Mouse (Mus musculus): ENCODE data around the gene Mrps35. TPM values are rescaled to one million over a fixed set of nuclear protein-coding genes. Genes with fewer than 3 reads are reported as not detected.

Mrps35 gene
- polyA plus RNA-seq (2014; fragmentation: Nextera tagmentation; extraction: Ambion mirVana), result 88.1 and 97.8 TPM in 2 replicates

DNA sequence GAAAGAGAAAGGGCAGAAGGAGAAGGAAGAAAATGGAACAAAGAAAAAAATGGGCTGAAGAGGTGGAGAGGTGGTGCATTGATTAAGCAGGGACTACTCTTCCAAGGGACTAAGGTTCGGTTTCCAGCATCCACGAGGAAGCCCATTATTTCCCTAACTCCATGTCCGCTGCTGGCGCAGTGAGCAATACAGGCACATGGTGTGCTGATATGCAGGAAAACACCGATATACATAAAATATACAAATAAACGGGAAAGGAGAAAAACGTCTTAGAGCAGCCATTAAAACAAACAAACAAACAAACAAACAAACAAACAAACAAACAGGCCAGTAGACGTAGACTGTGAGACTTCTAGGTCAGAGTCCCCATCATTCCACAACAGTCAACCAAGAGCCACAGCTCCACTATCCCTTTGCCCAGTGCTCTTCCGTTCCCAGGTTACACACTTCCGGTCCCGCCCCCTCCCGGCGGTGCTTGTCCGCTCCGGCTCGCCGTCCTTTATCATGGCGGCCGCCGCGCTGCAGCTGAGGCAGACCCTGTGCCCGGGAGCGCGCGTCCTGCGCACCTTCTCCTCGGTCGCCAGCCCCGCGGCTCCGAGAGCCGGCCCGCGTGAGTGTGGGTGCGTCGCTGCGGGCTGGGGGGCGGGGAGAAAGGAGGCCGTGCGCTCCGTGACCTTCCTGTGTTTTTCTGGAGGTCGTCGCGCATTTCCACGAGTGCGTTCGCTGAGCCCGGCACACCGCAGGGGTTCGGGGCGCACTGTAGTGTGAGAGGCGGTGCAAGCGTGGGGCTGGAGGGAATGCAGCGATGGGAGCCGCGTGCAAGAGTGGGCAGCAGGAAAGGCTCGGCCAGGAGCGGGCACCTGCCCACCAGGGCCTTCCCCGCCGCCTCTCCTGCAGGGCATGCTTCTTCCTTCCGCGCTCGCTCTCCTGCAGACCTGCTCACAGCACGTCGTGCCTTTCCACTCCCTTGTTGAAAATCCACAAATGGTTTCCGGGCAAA is at the start of gene Mrps35:
Mrps35 (plus strand) TSS at position 474 of the 1,000 bp plus-strand sequence.
- Histone ChIP-seq H3K4me2 (peak within 1 kb of the TSS; percentile 53), H3K36me3 (ENCODE audit: control insufficient read depth, insufficient read depth, low read length) (no peaks in the 10 kb centered on the region), H3K27me3 (ENCODE audit: control insufficient read depth, insufficient read depth, low read length) (no peaks in the 10 kb centered on the region), H3K9me3 (ENCODE audit: control insufficient read depth, low read length) (no peaks in the 10 kb centered on the region), H3K4me1 (ENCODE audit: control insufficient read depth, insufficient read depth, low read length) (peaks cover 3% of the 10 kb centered on the region; the same call in 1 of the 2 replicates), H3K9ac (ENCODE audit: low read length) (peak within 1 kb of the TSS; percentile 86), H3K4me3 (ENCODE audit: low read depth, low read length) (peak within 1 kb of the TSS; percentile 67), H3K27ac (ENCODE audit: low read depth, low read length) (0 out of 2 replicates have a peak within 1 kb of the TSS, but pooled peaks have one; percentile 25)
- 3% methylated on average over 66 of the region's 66 CpGs for WGBS
- DNase-seq (ENCODE audit: low spot score, missing footprints), result peak; percentile 98
- peak; percentile 100 for ATAC-seq (ENCODE audit: low FRiP score)

- H3K9ac ChIP-seq (ENCODE audit: low read length), result no peak overlapping the region
- no peaks in the 10 kb centered on the region for H3K36me3 ChIP-seq (ENCODE audit: control insufficient read depth, insufficient read depth, low read length)
- no peaks in the 10 kb centered on the region for H3K4me1 ChIP-seq (ENCODE audit: control insufficient read depth, insufficient read depth, low read length)
- ATAC-seq (ENCODE audit: low FRiP score) (no peak), DNase-seq (ENCODE audit: low spot score, missing footprints) (peak; percentile 91)
- H3K27me3 ChIP-seq (ENCODE audit: control insufficient read depth, insufficient read depth, low read length), result no peaks in the 10 kb centered on the region
- WGBS, result 50% methylated on average over 5 of the region's 5 CpGs
- H3K4me2 ChIP-seq, result no peak overlapping the region
- no peaks in the 10 kb centered on the region for H3K9me3 ChIP-seq (ENCODE audit: control insufficient read depth, low read length)
- H3K4me3 ChIP-seq (ENCODE audit: low read depth, low read length), result no peak overlapping the region
- no peak overlapping the region for H3K27ac ChIP-seq (ENCODE audit: low read depth, low read length)
These were observed 48.3 kb upstream of the Mrps35 start for GRCm38 (mm10) chr6:146994236-146994635.

- Histone ChIP-seq H3K4me1 (ENCODE audit: control insufficient read depth, insufficient read depth, low read length) (no peaks in the 10 kb centered on the region), H3K9ac (ENCODE audit: low read length) (no peak overlapping the region), H3K9me3 (ENCODE audit: control insufficient read depth, low read length) (no peaks in the 10 kb centered on the region), H3K4me3 (ENCODE audit: low read depth, low read length) (no peak overlapping the region), H3K4me2 (no peak overlapping the region), H3K27me3 (ENCODE audit: control insufficient read depth, insufficient read depth, low read length) (no peaks in the 10 kb centered on the region), H3K36me3 (ENCODE audit: control insufficient read depth, insufficient read depth, low read length) (no peaks in the 10 kb centered on the region), H3K27ac (ENCODE audit: low read depth, low read length) (no peak overlapping the region)
- ATAC-seq (ENCODE audit: low FRiP score) (no peak; the same call in 1 of the 2 replicates), DNase-seq (ENCODE audit: low spot score, missing footprints) (peak; percentile 75)
- 70% methylated on average over 2 of the region's 2 CpGs for WGBS
These were observed 47.2 kb upstream of the Mrps35 start for GRCm38 (mm10) chr6:146995391-146995790.

DNA sequence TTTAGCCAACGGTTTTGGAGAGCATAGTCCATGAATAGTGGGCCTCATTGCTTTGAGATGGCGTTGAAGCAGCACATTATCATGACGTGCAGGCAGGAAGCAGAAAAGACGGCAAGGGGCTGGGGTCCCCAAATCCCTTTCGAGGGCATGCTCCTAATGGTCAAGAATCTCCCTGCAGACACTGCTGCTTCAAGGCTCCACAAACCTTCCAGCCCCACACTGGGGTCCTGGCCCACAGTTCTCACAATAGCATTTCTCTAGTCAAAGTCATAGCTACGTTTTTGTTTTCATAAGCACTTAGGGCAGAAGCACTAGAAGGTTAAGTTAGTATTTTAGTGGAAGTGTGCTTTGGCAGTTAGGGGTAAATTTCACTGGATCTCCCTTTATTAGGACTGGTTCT is 46.7 kb upstream of the Mrps35 start:
- Histone ChIP-seq H3K9ac (ENCODE audit: low read length) (no peak overlapping the region), H3K9me3 (ENCODE audit: control insufficient read depth, low read length) (no peaks in the 10 kb centered on the region), H3K4me2 (no peak overlapping the region), H3K27ac (ENCODE audit: low read depth, low read length) (no peak overlapping the region), H3K4me1 (ENCODE audit: control insufficient read depth, insufficient read depth, low read length) (no peaks in the 10 kb centered on the region), H3K27me3 (ENCODE audit: control insufficient read depth, insufficient read depth, low read length) (no peaks in the 10 kb centered on the region), H3K4me3 (ENCODE audit: low read depth, low read length) (no peak overlapping the region), H3K36me3 (ENCODE audit: control insufficient read depth, insufficient read depth, low read length) (no peaks in the 10 kb centered on the region)
- DNase-seq (ENCODE audit: low spot score, missing footprints), result peak; percentile 81
- no peak for ATAC-seq (ENCODE audit: low FRiP score)
- WGBS, result 88% methylated on average over 6 of the region's 6 CpGs

DNA sequence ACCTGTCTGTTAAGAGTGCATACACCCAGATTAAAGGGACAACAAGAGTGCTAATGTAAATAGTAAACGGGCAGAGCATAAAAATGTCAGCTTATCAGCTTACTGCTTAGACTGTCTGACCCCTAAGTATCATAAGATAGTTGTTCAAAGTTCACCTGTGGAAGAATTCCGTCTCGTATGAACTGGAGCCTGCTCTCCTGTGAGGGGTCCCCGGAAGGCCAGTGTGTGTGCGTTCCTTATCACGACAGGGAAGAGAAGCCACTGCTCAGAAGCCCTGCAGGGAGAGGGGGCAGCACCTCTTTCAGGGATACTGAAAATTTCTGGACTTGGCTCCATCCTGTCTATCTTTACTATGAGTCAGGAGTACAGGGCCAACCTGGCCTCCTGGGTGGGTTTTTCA is 45.6 kb upstream of the Mrps35 start:
- no peak overlapping the region for H3K4me2 ChIP-seq
- DNase-seq (ENCODE audit: low spot score, missing footprints) (peak; percentile 78), ATAC-seq (ENCODE audit: low FRiP score) (no peak)
- H3K4me1 ChIP-seq (ENCODE audit: control insufficient read depth, insufficient read depth, low read length), result no peaks in the 10 kb centered on the region
- H3K9me3 ChIP-seq (ENCODE audit: control insufficient read depth, low read length), result no peaks in the 10 kb centered on the region
- no peak overlapping the region for H3K4me3 ChIP-seq (ENCODE audit: low read depth, low read length)
- no peaks in the 10 kb centered on the region for H3K27me3 ChIP-seq (ENCODE audit: control insufficient read depth, insufficient read depth, low read length)
- no peaks in the 10 kb centered on the region for H3K36me3 ChIP-seq (ENCODE audit: control insufficient read depth, insufficient read depth, low read length)
- 88% methylated on average over 6 of the region's 6 CpGs for WGBS
- no peak overlapping the region for H3K9ac ChIP-seq (ENCODE audit: low read length)
- no peak overlapping the region for H3K27ac ChIP-seq (ENCODE audit: low read depth, low read length)

DNA sequence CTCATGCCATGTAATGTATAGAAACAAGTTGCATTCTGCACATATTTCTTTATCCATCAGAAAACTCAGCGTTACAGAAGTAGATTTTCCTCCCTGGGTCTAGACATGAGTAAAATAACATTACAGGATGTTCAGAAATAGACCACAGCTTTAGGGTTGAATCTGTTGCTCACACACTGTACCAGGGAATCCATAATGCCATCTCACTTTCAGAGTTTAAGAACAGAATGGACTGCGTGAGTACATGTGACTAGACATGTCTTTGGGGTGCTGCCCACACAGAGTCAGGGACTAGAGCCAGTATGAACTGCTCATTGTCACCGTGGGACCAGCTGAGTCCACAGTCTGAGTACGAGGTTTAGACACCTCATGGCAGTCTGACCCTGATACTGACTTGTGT is 43.9 kb upstream of the Mrps35 start:
- Histone ChIP-seq H3K9me3 (ENCODE audit: control insufficient read depth, low read length) (no peaks in the 10 kb centered on the region), H3K27me3 (ENCODE audit: control insufficient read depth, insufficient read depth, low read length) (no peaks in the 10 kb centered on the region), H3K36me3 (ENCODE audit: control insufficient read depth, insufficient read depth, low read length) (no peaks in the 10 kb centered on the region), H3K9ac (ENCODE audit: low read length) (no peak overlapping the region), H3K4me3 (ENCODE audit: low read depth, low read length) (no peak overlapping the region), H3K4me2 (no peak overlapping the region), H3K27ac (ENCODE audit: low read depth, low read length) (no peak overlapping the region), H3K4me1 (ENCODE audit: control insufficient read depth, insufficient read depth, low read length) (no peaks in the 10 kb centered on the region)
- DNase-seq (ENCODE audit: low spot score, missing footprints), result peak; percentile 21
- WGBS, result 93% methylated on average over 4 of the region's 4 CpGs
- ATAC-seq (ENCODE audit: low FRiP score), result no peak

DNA sequence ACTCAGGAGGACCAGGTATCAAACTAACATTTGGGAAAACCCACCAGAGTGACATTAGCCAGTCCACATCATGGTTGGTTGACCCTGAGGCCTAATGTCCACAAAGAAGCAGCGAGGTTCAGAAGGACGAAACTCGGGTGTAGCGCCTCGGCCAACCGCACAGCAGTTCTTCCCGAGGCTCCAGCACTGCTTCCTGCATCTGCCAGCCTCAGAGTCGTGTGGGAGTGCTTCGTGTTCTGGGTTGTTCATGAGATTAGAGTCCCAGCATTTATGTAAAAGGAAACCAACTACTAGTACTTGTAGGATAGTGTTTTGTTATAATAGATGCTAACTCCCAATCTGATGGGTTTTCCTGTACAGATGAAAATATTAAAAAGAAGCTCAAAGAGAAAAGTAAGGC is 43.3 kb upstream of the Mrps35 start:
- H3K9ac ChIP-seq (ENCODE audit: low read length), result no peak overlapping the region
- no peaks in the 10 kb centered on the region for H3K27me3 ChIP-seq (ENCODE audit: control insufficient read depth, insufficient read depth, low read length)
- no peak overlapping the region for H3K4me3 ChIP-seq (ENCODE audit: low read depth, low read length)
- no peak for ATAC-seq (ENCODE audit: low FRiP score)
- DNase-seq (ENCODE audit: low spot score, missing footprints), result peak; percentile 39
- H3K27ac ChIP-seq (ENCODE audit: low read depth, low read length), result no peak overlapping the region
- WGBS, result 89% methylated on average over 9 of the region's 9 CpGs
- no peak overlapping the region for H3K4me2 ChIP-seq
- H3K4me1 ChIP-seq (ENCODE audit: control insufficient read depth, insufficient read depth, low read length), result no peaks in the 10 kb centered on the region
- H3K9me3 ChIP-seq (ENCODE audit: control insufficient read depth, low read length), result no peaks in the 10 kb centered on the region
- H3K36me3 ChIP-seq (ENCODE audit: control insufficient read depth, insufficient read depth, low read length), result no peaks in the 10 kb centered on the region

GRCm38 (mm10) chr6:146999755-147000154 is 42.8 kb upstream of the Mrps35 start:
- no peak for DNase-seq (ENCODE audit: low spot score, missing footprints)
- Histone ChIP-seq H3K9ac (ENCODE audit: low read length) (no peak overlapping the region), H3K4me2 (no peak overlapping the region), H3K4me1 (ENCODE audit: control insufficient read depth, insufficient read depth, low read length) (no peaks in the 10 kb centered on the region), H3K9me3 (ENCODE audit: control insufficient read depth, low read length) (no peaks in the 10 kb centered on the region), H3K27me3 (ENCODE audit: control insufficient read depth, insufficient read depth, low read length) (no peaks in the 10 kb centered on the region), H3K36me3 (ENCODE audit: control insufficient read depth, insufficient read depth, low read length) (no peaks in the 10 kb centered on the region), H3K4me3 (ENCODE audit: low read depth, low read length) (no peak overlapping the region), H3K27ac (ENCODE audit: low read depth, low read length) (no peak overlapping the region)
- WGBS, result 85% methylated on average over 2 of the region's 2 CpGs
- no peak for ATAC-seq (ENCODE audit: low FRiP score)

DNA sequence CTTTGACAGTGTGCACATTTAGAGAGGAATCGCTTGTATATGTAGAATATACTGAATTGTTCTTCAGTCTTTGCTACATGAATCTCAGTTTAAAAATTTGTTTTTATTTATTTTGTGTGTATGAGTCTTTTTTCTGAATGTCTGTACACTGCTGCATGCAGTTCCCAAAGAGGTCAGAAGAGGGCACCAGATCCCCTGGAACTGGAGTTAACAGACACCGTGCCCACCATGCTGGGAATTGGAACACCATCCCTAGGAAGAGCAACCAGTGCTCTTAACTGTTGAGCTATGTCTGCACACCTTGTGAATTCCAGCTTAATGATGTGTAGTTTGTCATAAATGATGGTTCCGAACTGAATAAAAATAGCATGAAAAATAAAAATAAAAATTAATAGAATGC is 34.4 kb upstream of the Mrps35 start:
- DNase-seq (ENCODE audit: low spot score, missing footprints) (peak; percentile 89), ATAC-seq (ENCODE audit: low FRiP score) (no peak)
- H3K27me3 ChIP-seq (ENCODE audit: control insufficient read depth, insufficient read depth, low read length), result no peaks in the 10 kb centered on the region
- H3K9ac ChIP-seq (ENCODE audit: low read length), result no peak overlapping the region
- H3K36me3 ChIP-seq (ENCODE audit: control insufficient read depth, insufficient read depth, low read length), result no peaks in the 10 kb centered on the region
- no peaks in the 10 kb centered on the region for H3K9me3 ChIP-seq (ENCODE audit: control insufficient read depth, low read length)
- H3K4me2 ChIP-seq, result no peak overlapping the region
- no peak overlapping the region for H3K4me3 ChIP-seq (ENCODE audit: low read depth, low read length)
- H3K4me1 ChIP-seq (ENCODE audit: control insufficient read depth, insufficient read depth, low read length), result no peaks in the 10 kb centered on the region
- 54% methylated on average over 3 of the region's 3 CpGs for WGBS
- no peak overlapping the region for H3K27ac ChIP-seq (ENCODE audit: low read depth, low read length)
